Mouse (Mus musculus): ENCODE data around the gene Des.

The Des gene

DNA sequence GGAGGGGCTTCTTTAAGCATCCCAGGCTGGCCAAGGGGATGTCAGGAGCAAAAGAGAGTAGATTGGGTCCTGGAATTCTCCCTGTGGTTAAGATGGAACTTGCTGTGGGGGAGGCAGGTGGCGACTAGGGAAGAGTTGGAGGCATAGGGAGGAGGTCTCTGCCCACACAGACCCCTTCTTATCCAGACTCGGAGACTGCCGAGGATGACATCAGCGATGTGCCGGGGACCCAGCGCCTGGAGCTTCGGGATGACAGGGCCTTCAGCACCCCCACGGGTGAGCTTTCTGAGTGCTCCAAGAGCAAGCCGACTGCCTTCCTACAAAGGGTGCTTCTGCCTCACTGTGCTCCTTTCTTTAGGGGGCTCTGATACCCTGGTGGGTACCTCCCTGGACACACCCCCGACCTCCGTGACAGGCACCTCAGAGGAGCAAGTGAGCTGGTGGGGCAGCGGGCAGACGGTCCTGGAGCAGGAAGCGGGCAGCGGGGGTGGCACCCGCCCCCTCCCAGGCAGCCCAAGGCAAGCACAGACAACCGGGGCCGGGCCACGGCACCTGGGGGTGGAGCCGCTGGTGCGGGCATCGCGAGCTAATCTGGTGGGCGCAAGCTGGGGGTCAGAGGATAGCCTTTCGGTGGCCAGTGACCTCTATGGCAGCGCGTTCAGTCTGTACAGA, 24.5 kb downstream of the Des start:
- DNase-seq (ENCODE audit: extremely low spot score) = no peak

DNA sequence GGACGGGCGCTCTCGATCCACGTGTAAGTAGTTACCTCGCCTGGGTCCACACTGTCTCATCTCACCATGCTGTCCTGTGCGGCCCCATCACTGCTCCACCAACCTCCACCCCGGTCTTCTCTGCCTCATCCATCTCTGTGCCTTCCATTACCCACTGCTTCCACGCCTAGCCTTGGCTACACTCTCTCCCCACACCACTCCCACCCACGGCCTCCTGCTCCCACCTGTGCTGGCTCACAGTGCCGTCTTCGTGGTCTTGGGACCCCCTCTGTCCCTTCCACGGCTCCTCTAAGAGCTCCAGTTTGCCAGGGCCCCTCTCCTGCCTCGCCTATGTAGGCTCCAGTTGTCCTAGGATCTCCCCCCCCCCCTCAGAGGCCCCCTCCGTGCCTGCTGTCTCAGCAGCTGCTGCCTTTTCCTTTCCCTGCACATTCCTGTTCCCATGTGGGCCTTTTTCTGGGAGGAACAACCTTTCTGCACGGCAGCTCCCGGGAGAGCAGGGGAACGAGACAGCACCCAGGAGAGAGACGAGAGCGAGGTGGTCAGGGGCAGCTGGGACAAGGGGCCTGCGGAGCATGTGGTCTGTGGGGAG, 25.1 kb downstream of the Des start:
- no peak for DNase-seq (ENCODE audit: extremely low spot score)

DNA sequence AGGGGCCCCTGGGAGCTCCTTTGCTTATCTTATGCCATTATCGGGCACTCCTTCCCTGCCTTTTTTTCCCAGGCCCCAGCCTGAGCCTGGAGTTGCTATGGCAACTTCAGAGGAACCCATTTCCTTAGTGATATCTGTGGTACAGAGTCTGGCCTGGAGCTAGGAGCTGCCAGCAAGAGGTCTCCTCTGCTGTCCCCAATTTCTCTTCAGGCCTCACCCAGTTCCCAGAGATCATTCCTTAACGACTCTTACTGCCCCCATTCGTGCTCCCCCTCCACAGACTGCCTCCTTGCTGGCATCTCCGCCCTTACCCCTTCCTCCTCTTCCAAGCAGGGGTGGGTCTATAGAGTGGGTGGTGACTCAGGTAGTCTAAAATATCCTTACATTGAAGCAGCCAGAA, 26.0 kb downstream of the Des start:
- no peak for DNase-seq (ENCODE audit: extremely low spot score)

DNA sequence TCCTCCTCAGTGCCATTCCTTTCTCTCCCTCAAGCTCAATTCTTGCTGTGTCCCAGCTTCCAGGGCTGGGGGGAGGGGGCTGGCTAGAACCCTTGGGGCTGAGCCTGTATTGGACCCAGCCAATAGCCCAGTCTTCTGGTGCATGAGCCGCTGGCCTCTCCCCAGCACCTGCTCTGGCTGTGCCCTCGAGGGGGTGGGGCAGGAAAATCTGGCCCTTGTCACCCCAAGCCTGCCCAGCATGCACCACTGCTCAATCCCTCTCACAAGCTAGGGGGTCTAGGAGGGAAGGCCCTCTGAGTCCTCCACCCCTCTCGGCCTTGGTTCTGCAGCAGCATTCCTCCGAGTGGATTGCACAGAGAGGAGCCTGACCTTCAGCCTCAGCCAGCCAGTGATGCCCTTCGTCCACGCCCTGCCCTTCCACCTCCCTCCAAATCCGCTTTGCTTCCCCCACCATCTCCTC, 27.4 kb downstream of the Des start:
- no peak for DNase-seq (ENCODE audit: extremely low spot score)

DNA sequence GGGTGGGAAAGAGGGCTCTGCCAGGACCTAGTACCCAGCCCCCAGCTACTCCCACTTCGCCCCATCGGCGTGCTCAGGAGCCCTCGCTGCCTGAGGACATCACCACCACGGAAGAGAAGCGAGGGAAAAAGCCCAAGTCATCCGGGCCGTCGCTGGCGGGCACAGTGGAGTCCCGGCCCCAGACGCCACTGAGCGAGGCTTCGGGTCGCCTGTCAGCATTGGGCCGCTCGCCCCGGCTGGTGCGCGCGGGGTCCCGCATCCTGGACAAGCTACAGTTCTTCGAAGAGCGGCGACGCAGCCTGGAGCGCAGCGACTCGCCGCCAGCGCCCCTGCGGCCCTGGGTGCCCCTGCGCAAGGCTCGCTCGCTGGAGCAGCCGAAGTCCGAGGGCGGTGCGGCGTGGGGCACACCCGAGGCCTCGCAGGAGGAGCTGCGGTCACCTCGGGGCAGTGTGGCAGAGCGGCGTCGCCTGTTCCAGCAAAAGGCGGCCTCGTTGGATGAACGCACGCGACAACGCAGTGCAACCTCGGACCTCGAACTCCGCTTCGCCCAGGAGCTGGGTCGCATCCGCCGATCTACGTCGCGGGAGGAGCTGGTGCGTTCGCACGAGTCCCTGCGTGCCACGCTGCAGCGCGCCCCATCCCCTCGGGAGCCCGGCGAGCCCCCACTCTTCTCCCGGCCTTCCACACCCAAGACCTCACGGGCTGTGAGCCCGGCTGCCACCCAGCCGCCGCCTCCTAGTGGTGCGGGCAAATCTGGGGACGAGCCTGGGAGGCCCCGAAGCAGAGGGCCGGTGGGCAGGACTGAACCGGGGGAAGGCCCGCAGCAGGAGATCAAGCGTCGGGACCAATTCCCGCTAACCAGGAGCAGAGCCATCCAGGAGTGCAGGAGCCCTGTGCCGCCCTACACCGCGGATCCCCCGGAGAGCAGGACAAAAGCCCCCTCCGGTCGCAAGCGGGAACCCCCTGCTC, 28.1 kb downstream of the Des start:
- DNase-seq (ENCODE audit: extremely low spot score) = peak; percentile 55

DNA sequence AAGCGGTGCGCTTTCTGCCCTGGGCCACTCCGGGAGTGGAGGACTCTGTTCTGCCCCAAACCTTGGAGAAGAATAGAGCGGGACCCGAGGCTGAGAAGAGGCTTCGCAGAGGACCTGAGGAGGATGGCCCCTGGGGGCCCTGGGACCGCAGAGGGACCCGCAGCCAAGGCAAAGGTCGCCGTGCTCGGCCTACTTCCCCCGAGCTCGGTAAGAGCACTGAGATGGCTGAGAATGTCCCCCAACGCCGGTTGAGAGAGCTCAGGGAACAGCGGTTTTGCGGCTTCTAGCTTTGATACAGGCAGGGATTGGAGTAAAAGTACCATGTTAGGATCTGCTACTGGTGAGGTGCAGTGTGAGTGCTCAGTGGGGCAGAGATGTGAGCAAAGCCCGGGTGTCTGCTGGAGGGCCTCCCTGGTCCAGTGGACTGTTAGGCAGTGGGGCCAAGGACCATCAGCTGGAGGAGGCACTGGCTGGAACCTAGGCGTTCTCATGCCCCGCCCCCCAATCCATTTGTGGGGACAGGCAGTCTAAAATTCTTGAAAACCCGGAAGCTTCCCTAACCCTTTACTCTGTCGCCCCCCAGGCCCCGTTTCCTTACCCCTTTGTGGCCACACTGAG, 28.9 kb downstream of the Des start:
- no peak for DNase-seq (ENCODE audit: extremely low spot score)

DNA sequence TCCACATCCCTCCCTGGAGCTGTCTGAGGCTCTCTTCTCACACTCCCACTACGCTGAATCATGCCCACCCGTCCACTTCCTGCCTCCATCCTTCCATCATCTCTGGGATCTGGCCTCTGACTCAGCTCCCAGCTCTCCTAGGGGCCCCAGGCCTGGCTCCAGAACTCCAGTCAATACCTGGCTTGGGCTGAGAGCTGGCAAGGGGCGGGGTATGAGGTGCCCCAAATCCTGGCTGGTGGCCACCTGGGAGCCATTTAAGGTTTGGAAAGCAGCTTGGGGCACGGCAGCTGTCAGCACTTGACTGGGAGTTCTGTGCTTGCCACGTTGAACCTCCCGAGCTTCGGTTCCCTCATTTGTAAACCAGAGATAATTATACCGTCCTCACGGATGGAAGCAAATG, 33.0 kb downstream of the Des start:
- DNase-seq (ENCODE audit: extremely low spot score) = no peak

DNA sequence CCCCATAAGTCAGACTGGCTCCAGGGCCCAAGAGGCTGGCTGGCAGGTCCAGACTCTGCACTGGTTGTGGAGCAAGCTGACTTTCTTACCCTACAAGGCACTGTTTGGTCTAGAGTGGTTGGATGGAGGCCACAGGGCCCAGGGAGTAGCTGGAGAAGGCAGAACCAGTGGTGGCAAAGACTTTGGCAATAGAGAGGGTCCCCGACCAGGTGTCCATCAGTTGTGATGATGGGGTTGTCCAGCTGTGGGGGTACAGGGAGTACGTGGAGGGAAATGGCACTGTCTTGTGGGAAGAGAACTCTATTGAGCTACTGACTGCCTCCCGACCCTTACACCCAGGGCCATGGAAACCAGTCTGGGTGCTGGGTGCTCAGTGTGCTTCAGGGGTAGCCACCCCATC, 33.7 kb downstream of the Des start:
- DNase-seq (ENCODE audit: extremely low spot score) = no peak

DNA sequence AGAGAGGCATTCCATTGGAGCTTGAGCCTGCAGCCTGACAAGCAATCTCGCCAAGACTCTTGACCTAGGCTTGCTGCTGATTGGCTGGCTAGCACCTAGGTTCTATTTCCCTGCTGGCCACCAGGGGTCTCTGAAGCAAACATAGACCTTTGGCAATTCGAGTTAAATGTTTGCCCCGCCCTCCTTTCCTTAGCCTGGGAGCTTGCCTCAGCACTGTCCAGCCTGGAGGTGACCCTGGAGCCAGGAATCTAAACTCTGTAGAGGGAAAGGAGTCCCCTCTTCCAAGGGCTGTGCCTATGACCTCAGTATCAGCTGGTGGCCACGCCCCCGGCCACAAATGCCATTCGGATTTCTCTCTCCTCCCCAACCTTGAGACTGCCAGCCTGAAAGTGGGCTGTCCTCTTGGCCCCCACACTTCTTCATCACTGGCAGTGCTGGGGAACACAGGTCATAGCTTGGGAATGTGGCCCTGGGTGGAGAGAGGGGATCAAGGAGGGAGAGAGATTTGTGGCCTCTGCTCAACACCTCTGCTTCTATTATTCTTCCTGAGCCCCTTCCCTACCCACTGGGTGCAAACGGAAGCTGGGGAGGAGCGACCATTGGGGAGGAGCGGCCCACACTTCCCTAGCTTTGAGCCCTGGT, 38.8 kb downstream of the Des start:
- DNase-seq (ENCODE audit: extremely low spot score) = peak; percentile 85

DNA sequence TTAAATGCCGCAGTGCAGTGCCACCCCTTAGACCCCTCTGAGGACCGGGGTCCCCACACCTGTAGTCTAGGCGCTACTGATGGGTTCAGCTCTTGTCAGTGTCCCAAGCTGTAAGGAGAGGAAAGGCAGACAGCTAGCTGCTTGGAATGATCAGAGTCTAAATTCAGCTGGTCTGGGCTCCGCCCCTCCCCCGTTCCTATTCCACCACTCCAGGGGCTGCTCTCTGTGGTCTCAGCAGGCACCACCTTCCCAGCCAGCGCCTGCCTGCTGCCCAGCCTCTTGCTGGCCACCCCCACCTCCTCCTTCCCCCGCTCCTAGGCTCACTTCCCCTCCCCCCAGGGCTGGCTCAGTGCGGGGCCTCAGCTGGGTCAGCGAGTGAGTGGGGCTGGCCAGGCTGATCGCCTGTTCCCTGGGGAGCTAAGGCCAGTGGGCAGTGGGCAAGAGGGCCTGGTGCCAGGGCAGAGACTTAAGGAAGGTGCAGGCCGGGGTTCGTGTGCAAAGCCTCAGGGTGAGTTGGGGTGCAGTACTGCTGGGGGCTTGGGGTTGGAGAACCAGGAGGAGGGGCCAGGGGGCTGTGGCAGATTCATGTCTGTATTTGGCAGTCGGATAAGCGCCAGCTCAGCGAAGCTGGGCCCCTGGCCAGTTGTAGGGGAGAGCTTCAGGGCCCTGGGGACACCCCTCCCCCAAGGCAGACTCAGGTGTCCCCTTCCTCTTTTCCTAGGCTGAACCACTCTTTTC, 39.8 kb downstream of the Des start:
- DNase-seq (ENCODE audit: extremely low spot score) = peak; percentile 86

DNA sequence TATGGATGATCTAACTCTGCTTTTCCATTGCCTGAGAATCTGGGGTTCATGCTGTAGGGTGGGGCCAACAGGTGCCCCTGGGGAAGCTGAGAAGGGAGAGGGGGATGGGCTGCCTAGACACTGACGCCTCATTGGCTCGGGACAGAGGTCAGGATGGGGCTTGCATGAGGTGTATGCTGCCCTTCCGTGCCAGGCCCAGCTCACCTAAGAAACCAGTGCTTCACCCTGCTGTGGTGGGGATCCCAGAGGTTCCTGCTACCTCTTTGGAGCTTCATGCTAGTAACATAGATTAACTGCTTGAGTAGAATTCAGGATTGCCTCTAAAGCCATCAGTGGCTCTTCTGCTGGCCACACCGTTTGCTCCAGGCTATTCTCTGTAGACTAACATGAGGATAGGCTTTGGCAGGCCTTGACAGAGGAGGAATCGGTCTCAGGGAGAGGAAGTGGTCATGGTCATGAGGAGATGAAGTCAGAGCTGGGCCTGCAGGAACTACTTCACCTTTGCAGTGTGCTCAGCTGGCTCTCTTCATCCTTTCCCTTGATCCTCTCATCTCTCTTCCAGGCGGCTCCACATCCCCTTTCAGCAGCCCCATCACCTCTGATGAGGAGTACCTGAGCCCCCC, 40.5 kb downstream of the Des start:
- no peak for DNase-seq (ENCODE audit: extremely low spot score)

DNA sequence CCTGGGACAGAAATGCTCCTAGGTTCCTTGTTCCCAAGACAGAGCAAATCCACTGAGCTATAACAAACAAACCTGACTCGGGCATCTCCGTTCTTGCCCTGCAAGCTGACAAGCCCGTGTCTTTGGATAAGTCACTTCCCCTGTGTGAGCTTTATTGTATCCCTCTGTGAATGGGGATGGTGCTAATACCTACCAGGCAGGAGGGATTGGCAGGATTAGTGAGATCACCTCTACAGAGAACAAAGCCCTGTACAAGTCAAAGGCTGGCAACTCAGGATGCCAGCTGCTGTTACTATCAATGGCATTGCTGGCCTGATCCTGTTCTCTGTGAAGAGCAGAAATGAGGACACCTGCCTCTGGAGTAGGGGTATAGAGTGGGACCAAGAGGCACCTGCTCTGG, 45.4 kb downstream of the Des start:
- DNase-seq (ENCODE audit: extremely low spot score) = no peak

DNA sequence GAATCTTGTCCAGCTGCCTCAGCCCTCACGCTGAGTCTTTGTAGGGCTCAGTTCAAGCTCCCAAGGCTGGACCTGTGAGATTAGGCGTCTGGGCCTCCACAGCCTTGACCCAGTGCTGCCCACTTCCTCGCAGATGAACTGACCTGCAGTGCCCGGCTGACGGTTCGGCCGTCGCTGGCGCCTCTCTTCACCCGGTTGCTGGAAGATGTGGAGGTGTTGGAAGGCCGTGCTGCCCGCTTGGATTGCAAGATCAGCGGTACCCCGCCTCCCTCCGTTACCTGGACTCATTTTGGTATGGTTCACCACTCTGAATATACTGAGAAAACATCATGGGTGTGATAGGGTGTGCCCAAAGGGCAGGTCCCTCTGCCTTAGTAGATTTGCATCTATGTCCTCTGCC, 46.0 kb downstream of the Des start:
- DNase-seq (ENCODE audit: extremely low spot score) = no peak

DNA sequence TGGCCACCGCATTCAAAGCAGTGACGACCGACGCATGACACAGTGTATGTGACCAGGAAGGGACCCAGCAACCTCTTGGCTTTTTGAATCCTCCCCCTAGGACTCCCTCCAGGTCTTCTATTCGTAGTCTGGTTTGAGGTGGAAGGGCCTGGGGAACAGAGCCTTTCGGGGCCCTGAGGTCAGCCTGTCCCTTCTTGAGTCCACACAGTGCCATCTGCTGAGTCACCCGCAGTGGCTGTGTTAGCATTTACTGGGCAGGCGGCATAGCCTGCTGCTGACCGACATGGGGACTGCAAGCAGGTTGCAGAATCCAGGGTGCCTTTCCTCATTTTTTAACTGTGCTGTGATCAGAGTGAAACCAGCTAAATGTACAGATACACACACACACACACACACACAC, 46.9 kb downstream of the Des start:
- no peak for DNase-seq (ENCODE audit: extremely low spot score)

DNA sequence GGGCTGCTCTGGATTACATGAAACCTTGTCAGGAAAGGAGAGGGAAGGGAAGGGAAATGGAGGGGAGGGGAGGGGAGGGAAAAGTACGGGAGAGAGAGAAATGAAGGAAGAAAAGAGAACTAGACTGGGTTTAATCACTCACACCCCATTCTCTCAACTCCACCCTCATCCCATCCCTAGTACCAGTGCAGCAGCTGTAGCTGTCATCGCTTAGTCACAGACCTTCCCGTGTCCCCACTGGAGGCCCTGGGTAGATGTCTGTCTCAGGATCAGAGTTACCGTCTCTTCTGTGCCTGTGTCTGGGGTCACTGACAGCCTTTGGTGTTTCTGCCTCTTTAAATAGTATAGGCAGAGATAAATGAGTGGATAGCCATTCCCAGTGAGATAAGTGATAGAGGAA, 48.1 kb downstream of the Des start:
- no peak for DNase-seq (ENCODE audit: extremely low spot score)

DNA sequence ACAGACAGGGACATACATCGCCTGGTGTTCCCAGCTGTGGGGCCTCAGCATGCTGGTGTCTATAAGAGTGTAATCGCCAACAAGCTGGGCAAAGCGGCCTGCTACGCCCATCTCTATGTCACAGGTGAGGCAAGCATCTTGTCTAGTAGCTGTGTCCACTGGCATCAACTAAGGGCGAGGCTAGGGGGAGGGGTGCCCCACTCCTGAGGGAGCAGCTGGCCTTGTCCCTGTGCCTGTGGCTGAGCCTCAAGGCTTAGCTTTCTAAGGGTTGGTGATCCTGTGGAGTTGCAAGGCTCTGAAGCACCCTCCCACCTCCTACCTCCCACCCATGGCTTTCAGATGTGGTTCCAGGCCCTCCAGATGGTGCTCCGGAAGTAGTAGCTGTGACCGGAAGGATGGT, 49.8 kb downstream of the Des start:
- no peak for DNase-seq (ENCODE audit: extremely low spot score)

DNA sequence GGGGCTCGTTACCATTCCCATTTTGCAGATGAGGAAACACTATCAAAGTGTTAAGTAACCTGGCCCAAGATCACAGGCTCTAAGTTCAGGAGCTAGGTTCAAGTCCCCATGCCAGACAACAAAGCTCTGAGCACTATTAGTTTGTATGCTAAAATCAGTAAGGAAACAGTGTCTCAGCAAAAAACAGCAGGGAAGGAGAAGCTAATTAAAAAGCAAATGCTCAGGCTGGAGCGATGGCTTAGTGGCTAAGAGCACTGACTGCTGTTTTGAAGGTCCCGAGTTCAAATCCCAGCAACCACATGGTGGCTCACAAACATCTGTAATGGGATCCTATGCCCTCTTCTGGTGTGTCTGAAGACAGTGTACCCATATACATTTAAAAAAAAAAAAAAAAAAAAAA, 52.1 kb downstream of the Des start:
- DNase-seq (ENCODE audit: extremely low spot score) = no peak

DNA sequence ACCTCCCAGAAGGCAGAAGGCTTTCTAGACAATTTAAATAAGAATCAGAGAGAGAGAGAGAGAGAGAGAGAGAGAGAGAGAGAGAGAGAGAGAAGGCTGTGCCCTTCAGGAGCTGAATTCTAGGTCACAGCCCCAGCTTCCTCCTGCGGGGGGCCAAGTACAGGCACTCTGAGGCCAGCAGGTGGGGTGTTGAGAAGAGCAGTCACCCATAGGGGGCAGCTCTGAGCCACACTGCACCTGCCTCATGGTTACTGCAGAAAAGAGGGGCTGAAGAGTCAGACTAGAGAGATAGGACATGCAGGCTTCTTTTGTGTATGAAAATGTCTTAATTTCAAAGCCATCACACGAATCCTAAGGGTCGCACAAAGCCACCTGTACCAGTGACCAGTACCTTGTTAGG, 53.6 kb downstream of the Des start:
- DNase-seq (ENCODE audit: extremely low spot score) = peak; percentile 42

Data from embryo, embryonic 9.5 days (tissue).